In the genomic region with DNA sequence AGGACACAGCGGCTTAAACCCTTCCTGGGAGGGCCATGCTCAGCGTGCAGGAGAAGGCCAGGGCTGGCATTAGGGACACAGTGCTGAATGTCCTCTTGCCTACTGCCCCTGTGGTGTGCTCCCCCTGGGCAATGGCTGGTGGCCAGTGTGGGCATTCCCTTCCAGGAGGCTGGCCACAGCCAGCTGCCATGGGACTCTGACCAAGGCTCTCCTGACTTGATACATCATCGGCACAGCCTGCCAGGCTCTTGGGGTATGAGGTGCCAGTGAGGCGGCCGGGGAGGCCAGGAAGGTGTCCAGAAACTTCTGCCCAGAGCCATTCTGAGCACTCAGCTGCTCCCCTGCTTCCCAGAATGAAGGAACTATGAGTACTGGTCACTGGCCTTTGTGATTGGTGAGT, we compare ENCODE assay signal across 10 mouse cellular contexts.
DNase-seq lines count a peak whose midpoint lies in the region; ATAC-seq and TF ChIP-seq lines count a peak whose summit lies in the region.
"Had no signal": no experiment of that assay in that cellular context is flagged by ENCODE, and none has a peak within 500 bp of the region (broad histone marks: within the 10 kb centered on the region; RNA-seq: fewer than 3 reads in every experiment).

No protein-coding gene starts in this region.

- no peak overlapping the region for H3K9ac ChIP-seq in midbrain, postnatal 0 days (replicated peaks; ENCODE audit: low read length, poor library complexity, severe bottlenecking)
- H3K9ac ChIP-seq in midbrain, embryonic 16.5 days (ENCODE audit: low read depth, low read length): no peak overlapping the region
- H3K9ac ChIP-seq: limb, embryonic 12.5 days had no signal

- no peak overlapping the region for H3K4me3 ChIP-seq in midbrain, postnatal 0 days (ENCODE audit: low read depth, low read length)
- H3K4me3 ChIP-seq in midbrain, embryonic 16.5 days (ENCODE audit: low read depth, low read length): no peak overlapping the region
- H3K4me3 ChIP-seq in myocyte: no peak overlapping the region
- H3K4me3 ChIP-seq: limb, embryonic 12.5 days had no signal

- no peak for TF ChIP-seq CTCF in midbrain, postnatal 0 days (IDR thresholded peaks at IDR 0.05)

- no peak overlapping the region for H3K4me2 ChIP-seq in midbrain, postnatal 0 days (ENCODE audit: low read depth, low read length, poor library complexity, severe bottlenecking)
- H3K4me2 ChIP-seq in midbrain, embryonic 16.5 days (ENCODE audit: low read length): no peak overlapping the region
- no peak overlapping the region for H3K4me2 ChIP-seq in myocyte (ENCODE audit: low read depth)
- H3K4me2 ChIP-seq: limb, embryonic 12.5 days had no signal

- peak; percentile 74 for DNase-seq in cerebellum, adult 11-12 months
- DNase-seq in midbrain, postnatal 0 days (ENCODE audit: low spot score): peak; percentile 45
- peak; percentile 64 for DNase-seq in heart, postnatal 25 days (ENCODE audit: low spot score)
- no peak for DNase-seq in lung, postnatal 4 days
- DNase-seq in urinary bladder, adult 2 months (ENCODE audit: low spot score): no peak
- DNase-seq: retina, postnatal 1 day had no signal

- H3K36me3 ChIP-seq in midbrain, postnatal 0 days (ENCODE audit: insufficient read depth, low read length): no peaks in the 10 kb centered on the region
- H3K36me3 ChIP-seq in midbrain, embryonic 16.5 days (ENCODE audit: control insufficient read depth, insufficient read depth, low read length): no peaks in the 10 kb centered on the region
- H3K36me3 ChIP-seq in myocyte (ENCODE audit: control insufficient read depth, insufficient read depth): no peaks in the 10 kb centered on the region
- H3K36me3 ChIP-seq: limb, embryonic 12.5 days had no signal

- WGBS in midbrain, postnatal 0 days: 87% methylated on average over 5 of the region's 5 CpGs
- WGBS in midbrain, embryonic 16.5 days: 89% methylated on average over 5 of the region's 5 CpGs

- no peak overlapping the region for H3ac ChIP-seq in myocyte (ENCODE audit: control insufficient read depth, insufficient read length)

- no peaks in the 10 kb centered on the region for H3K4me1 ChIP-seq in midbrain, postnatal 0 days (ENCODE audit: insufficient read depth, low read length)
- no peaks in the 10 kb centered on the region for H3K4me1 ChIP-seq in midbrain, embryonic 16.5 days (ENCODE audit: control insufficient read depth, insufficient read depth, low read length)
- H3K4me1 ChIP-seq: limb, embryonic 12.5 days had no signal

- H3K27me3 ChIP-seq in midbrain, postnatal 0 days (ENCODE audit: insufficient read depth, low read length): no peaks in the 10 kb centered on the region
- H3K27me3 ChIP-seq in midbrain, embryonic 16.5 days (ENCODE audit: control insufficient read depth, insufficient read depth, low read depth, low read length): no peaks in the 10 kb centered on the region
- H3K27me3 ChIP-seq in myocyte (ENCODE audit: control insufficient read depth, insufficient read depth, insufficient read length): peaks cover 11% of the 10 kb centered on the region
- H3K27me3 ChIP-seq: limb, embryonic 12.5 days had no signal

- no peaks in the 10 kb centered on the region for H3K79me2 ChIP-seq in myocyte (ENCODE audit: control insufficient read depth, insufficient read depth)

- no peak overlapping the region for H3K27ac ChIP-seq in midbrain, postnatal 0 days (ENCODE audit: low read depth, low read length)
- H3K27ac ChIP-seq in midbrain, embryonic 16.5 days (ENCODE audit: low read length): no peak overlapping the region
- H3K27ac ChIP-seq: limb, embryonic 12.5 days had no signal

- ATAC-seq in cerebellum, adult (ENCODE audit: insufficient number of reproducible peaks, low FRiP score, low TSS enrichment): no peak
- no peak for ATAC-seq in midbrain, postnatal 0 days (ENCODE audit: low FRiP score)
- ATAC-seq in midbrain, embryonic 16.5 days: no peak

- no peaks in the 10 kb centered on the region for H3K9me3 ChIP-seq in midbrain, postnatal 0 days (ENCODE audit: low read length)
- no peaks in the 10 kb centered on the region for H3K9me3 ChIP-seq in midbrain, embryonic 16.5 days (replicated peaks; ENCODE audit: control insufficient read depth, low read length, poor library complexity, severe bottlenecking)
- H3K9me3 ChIP-seq: limb, embryonic 12.5 days had no signal

- intact Hi-C loops in heart, postnatal 25 days (cut with DNase I): no loop called here

- TF ChIP-seq POLR2A in myocyte (IDR thresholded peaks at IDR 0.05; ENCODE audit: insufficient read length, low read depth): no peak

TF ChIP-seq in myocyte, 11 proteins besides CTCF, POLR2A, EP300 and RAD21:
- TF ChIP-seq MAX (IDR thresholded peaks at IDR 0.05; ENCODE audit: low read depth) (no peak), E2F4 (IDR thresholded peaks at IDR 0.05; ENCODE audit: insufficient read depth) (no peak), CEBPB (IDR thresholded peaks at IDR 0.05; ENCODE audit: insufficient read depth, poor library complexity, severe bottlenecking) (no peak), TCF12 (IDR thresholded peaks at IDR 0.05; ENCODE audit: insufficient read depth, poor library complexity, severe bottlenecking) (no peak), POLR2AphosphoS2 (IDR thresholded peaks at IDR 0.05; ENCODE audit: insufficient read length, low read depth) (no peak), USF1 (IDR thresholded peaks at IDR 0.05; ENCODE audit: low read depth) (no peak), MYOD1 (IDR thresholded peaks at IDR 0.05; ENCODE audit: control insufficient read depth in 1 of 3, insufficient read length in 2 of 3, low read depth in 2 of 3) (peak in 1 of 3 experiments; percentile 16), TCF3 (IDR thresholded peaks at IDR 0.05; ENCODE audit: insufficient read length, low read depth) (no peak), SRF (IDR thresholded peaks at IDR 0.05; ENCODE audit: control insufficient read depth, insufficient read length, low read depth) (no peak), MYOG (IDR thresholded peaks at IDR 0.05; ENCODE audit: control insufficient read depth in 1 of 3, insufficient read depth in 1 of 3, insufficient read length in 2 of 3, low read depth in 2 of 3) (peak in 2 of 3 experiments; percentile 38 to 52), REST (IDR thresholded peaks at IDR 0.05; ENCODE audit: insufficient read depth, insufficient read length) (no peak)

Comparison
In these comparisons a context has a peak if more than half of its experiments do, and no peak if none do; other contexts are left out.
1. DNase-seq: peak in cerebellum, adult 11-12 months (single experiment), midbrain, postnatal 0 days (single experiment) and heart, postnatal 25 days (single experiment); none in lung, postnatal 4 days (0 of 2) and urinary bladder, adult 2 months (single experiment).